Mouse (Mus musculus) forebrain, embryonic 16.5 days (tissue): Measurements from ENCODE around the gene Prap1. TPM values are rescaled to one million over a fixed set of nuclear protein-coding genes. Genes with fewer than 3 reads are reported as not detected.
A peak's percentile ranks its signal among the peaks of the same experiment; 100 is the strongest.

ENCODE experiments used
- ATAC-seq: fragments of 200-750 bp; cut with Nextera tagmentation; 2 replicates; pipeline ENCODE4 v1.8.0; 2017; ENCODE audit warnings: mild to moderate bottlenecking, moderate library complexity
- H3K27ac ChIP-seq: fragments of 300-500 bp; sonication (generic); 2 replicates; pipeline ENCODE4 v1.5.1; 2014; ENCODE audit warnings: low read length, control low read depth
- H3K27me3 ChIP-seq: fragments of 300-500 bp; sonication (generic); replicated peaks from 2 replicates; pipeline ENCODE4 v1.6.1; 2014; ENCODE audit warnings: low read length; ENCODE audit not compliant: control insufficient read depth, insufficient read depth
- H3K36me3 ChIP-seq: fragments of 300-500 bp; sonication (generic); 2 replicates; pipeline ENCODE4 v1.6.1; 2014; ENCODE audit not compliant: control insufficient read depth, insufficient read depth
- H3K4me1 ChIP-seq: fragments of 300-500 bp; sonication (generic); replicated peaks from 2 replicates; pipeline ENCODE4 v1.6.1; 2014; ENCODE audit warnings: low read length; ENCODE audit not compliant: control insufficient read depth, insufficient read depth
- H3K4me2 ChIP-seq: fragments of 300-500 bp; sonication (generic); 2 replicates; pipeline ENCODE4 v1.6.1; 2014; ENCODE audit warnings: mild to moderate bottlenecking, low read length, control low read depth
- H3K4me3 ChIP-seq: fragments of 300-500 bp; sonication (generic); replicated peaks from 2 replicates; pipeline ENCODE4 v1.5.1; 2014; ENCODE audit warnings: mild to moderate bottlenecking, low read length, control low read depth
- H3K9ac ChIP-seq: fragments of 300-500 bp; sonication (generic); replicated peaks from 2 replicates; pipeline ENCODE4 v1.6.1; 2014; ENCODE audit warnings: low read depth, low read length, control low read depth
- H3K9me3 ChIP-seq: fragments of 300-500 bp; sonication (generic); 2 replicates; pipeline ENCODE4 v1.6.1; 2016; ENCODE audit warnings: low read length; ENCODE audit not compliant: control insufficient read depth
- WGBS: fragments of 180-500 bp; shearing (Covaris S2); extraction: QIAGEN DNeasy Blood & Tissue Kit; methylation state at CpG from one replicate; pipeline ENCODE4 v1.1.7; 2014; 5-methylcytosine and 5-hydroxymethylcytosine counted together
- polyA plus RNA-seq: library from polyadenylated mRNA; unstranded; fragments of >200 nt; fragmentation: Nextera tagmentation; extraction: Ambion mirVana; gene quantifications from 2 replicates; pipeline ENCODE4 v1.2.1, GENCODE M21; 2015

Prap1 gene
- polyA plus RNA-seq, 1 experiment from 2014 or later = not detected

DNA sequence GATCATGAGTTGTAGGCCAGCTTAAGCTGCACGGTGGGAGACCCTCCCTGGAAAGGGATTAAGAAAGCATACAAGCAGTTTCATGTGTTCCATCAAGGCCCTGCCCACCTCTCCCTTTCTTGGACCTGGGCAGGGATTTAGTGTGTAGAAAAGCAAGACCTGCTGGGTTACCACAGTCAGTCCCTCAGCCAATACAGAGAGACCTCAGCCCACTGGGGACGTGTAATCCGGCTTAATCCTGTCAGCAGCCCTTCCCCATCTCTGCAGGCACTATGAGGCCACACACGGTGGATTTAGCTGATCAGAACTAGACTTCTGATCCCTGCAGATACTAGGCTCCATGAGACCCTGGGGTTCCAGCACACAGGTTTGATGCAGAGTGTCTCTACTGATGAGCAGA lies 33.6 kb upstream of the Prap1 start:
- no peak overlapping the region for H3K27ac ChIP-seq
- no peak overlapping the region for H3K9ac ChIP-seq

DNA sequence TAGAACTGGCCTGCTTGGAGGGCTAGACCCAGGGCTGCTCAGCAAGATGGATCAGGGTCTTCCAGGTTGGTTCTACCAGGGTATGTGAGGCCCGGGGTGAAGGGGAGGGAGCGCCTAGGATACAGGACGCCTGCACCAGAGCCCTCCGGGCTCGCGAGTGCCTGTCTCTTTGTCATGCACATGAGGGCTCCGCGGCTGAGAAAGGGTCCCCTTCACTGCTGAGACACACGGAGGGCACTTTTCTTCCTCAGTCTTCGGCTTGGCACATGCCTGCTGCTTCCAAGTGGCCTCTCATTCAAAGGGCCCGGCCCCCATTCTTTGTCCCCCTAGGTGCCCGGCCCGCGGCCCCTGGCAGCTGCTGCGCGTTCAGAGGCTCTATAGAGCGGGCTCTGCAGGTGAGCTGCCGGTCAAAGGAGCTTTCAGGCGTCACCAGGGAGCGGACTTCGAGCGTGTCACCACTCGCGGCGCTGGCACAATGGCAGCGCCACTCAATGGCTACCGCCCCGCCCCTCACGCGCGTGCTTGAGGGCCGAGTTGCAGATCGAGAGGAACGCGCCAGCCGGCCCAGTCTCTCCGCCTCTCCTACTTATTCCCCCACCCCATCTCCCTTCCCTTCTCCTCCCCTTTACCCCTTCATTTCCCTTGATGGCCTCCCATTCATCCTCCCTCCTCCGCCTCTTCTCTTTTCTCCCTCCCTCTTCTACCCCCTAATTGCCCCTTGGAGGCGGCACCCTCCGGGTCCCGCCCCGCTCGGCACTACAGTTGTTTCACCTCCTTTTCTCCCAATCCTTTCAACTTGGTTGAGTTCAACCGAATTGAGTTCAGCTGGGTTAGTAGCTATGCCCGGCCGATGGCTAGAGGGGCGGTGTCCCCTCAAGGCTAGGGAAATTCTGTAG lies 32.0 kb upstream of the Prap1 start:
- peaks cover 34% of the 10 kb centered on the region for H3K4me1 ChIP-seq
- under 1% methylated on average over 47 of the region's 47 CpGs for WGBS

More for the DNA sequence above, 33.6 kb upstream of the Prap1 start:
- Histone ChIP-seq H3K4me2 (no peak overlapping the region), H3K36me3 (no peaks in the 10 kb centered on the region), H3K9me3 (no peaks in the 10 kb centered on the region), H3K4me1 (peaks cover 34% of the 10 kb centered on the region), H3K27me3 (0 out of 2 replicates have a peak, but pooled peaks cover 5% of the 10 kb centered on the region), H3K4me3 (no peak overlapping the region)
- 30% methylated on average over 4 of the region's 4 CpGs for WGBS
- ATAC-seq = no peak

DNA sequence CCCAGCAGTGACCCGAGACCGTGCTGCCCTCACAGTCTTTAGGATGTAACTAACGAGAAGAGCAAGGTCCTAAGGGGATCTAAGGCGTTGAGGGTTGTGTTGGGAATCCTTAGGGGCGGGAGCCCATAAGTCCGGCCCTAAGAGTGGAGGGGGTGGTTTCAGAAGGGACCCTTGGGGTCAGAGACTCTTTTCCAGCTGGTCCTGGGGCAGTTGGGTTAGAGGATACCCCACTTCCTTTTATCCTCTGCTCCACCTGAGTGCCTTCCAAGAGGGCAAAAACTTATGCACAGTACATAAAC lies 31.4 kb upstream of the Prap1 start:
- Histone ChIP-seq H3K4me3 (peak overlapping the region; percentile 49), H3K27me3 (peaks cover 9% of the 10 kb centered on the region; the same call in 1 of the 2 replicates), H3K9me3 (no peaks in the 10 kb centered on the region), H3K27ac (peak overlapping the region; percentile 75), H3K9ac (peak overlapping the region; percentile 76), H3K4me1 (peaks cover 34% of the 10 kb centered on the region), H3K4me2 (peak overlapping the region; percentile 92), H3K36me3 (no peaks in the 10 kb centered on the region)
- no peak for ATAC-seq
- WGBS = 3% methylated on average over 6 of the region's 6 CpGs

More for the DNA sequence above, 32.0 kb upstream of the Prap1 start:
- Histone ChIP-seq H3K4me2 (peak overlapping the region; percentile 92), H3K9me3 (no peaks in the 10 kb centered on the region), H3K36me3 (no peaks in the 10 kb centered on the region), H3K27ac (peak overlapping the region; percentile 75), H3K4me3 (peak overlapping the region; percentile 49), H3K27me3 (peaks cover 9% of the 10 kb centered on the region; the same call in 1 of the 2 replicates), H3K9ac (peak overlapping the region; percentile 76)
- peak; percentile 66 for ATAC-seq

DNA sequence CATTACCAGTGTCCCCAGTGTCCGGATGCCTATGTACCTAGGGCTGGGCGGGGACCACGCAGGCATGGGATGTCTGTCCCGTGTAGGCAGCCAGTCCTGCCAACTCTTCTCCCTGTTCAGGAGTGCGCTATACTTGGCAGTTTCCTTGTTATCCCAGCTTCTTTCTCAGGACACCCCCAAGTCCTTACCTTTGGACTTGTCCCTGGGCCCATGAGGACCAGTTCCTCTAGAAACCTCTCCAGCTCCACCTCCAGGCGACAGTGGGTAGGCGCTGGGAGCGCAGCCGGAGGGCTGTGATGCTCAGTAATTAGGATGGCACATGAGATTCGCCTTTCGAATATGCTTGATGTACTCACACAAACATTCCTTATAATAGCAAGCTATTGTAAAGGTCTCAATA lies 30.9 kb upstream of the Prap1 start:
- H3K27ac ChIP-seq = no peak overlapping the region

DNA sequence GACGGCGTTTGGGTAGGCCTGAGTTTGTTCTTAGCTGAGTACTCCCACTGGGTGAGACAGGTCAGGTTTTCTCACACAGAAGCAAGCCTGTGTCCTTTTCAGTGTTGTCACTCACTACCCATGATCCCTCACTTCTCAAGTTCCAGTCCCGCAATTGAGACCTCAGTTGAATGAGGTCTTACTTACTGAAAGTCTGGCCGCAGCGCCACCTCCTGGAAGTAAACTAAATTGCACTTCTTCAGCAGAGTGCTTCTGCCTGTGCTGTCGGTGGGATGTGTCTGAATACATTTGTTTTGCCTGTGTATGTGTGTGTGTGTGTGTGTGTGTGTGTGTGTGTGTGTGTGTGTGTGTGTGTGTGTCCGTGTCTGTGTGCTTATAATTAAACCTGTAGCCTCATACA lies 30.1 kb upstream of the Prap1 start:
- H3K4me3 ChIP-seq = no peak overlapping the region
- no peak overlapping the region for H3K4me2 ChIP-seq
- peaks cover 12% of the 10 kb centered on the region; the same call in 1 of the 2 replicates for H3K27me3 ChIP-seq
- H3K9me3 ChIP-seq = no peaks in the 10 kb centered on the region
- H3K27ac ChIP-seq = no peak overlapping the region
- no peak for ATAC-seq
- peaks cover 28% of the 10 kb centered on the region for H3K4me1 ChIP-seq
- no peak overlapping the region for H3K9ac ChIP-seq
- 19% methylated on average over 7 of the region's 7 CpGs for WGBS
- no peaks in the 10 kb centered on the region for H3K36me3 ChIP-seq

More for the DNA sequence above, 30.9 kb upstream of the Prap1 start:
- no peak overlapping the region for H3K4me2 ChIP-seq
- H3K36me3 ChIP-seq = no peaks in the 10 kb centered on the region
- peaks cover 10% of the 10 kb centered on the region; the same call in 1 of the 2 replicates for H3K27me3 ChIP-seq
- H3K9ac ChIP-seq = no peak overlapping the region
- 13% methylated on average over 11 of the region's 11 CpGs for WGBS
- no peak overlapping the region for H3K4me3 ChIP-seq
- no peaks in the 10 kb centered on the region for H3K9me3 ChIP-seq
- peaks cover 33% of the 10 kb centered on the region for H3K4me1 ChIP-seq
- no peak for ATAC-seq

DNA sequence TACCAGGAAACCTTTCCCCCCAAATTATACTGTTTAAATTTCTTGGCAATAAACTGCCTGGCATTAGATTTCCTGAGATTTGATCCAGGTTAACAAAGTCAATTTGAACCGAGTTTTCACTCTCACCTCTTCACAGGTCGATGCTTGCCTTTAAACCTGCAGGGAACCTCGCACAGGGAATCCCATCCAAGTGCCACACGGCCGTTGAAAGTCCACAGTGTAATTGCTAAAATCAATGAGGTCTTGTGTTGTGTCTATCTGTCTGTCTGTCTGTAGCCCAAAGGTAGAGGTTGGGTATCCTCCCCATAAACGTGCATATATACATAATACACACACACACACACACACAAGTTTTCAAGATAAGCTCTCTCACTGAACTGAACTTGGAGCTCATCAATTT lies 25.8 kb upstream of the Prap1 start:
- H3K9me3 ChIP-seq = no peaks in the 10 kb centered on the region
- H3K9ac ChIP-seq = no peak overlapping the region
- no peak overlapping the region for H3K4me3 ChIP-seq
- no peak for ATAC-seq
- H3K27ac ChIP-seq = no peak overlapping the region
- H3K36me3 ChIP-seq = no peaks in the 10 kb centered on the region
- H3K4me1 ChIP-seq = no peaks in the 10 kb centered on the region; the same call in 1 of the 2 replicates
- H3K4me2 ChIP-seq = no peak overlapping the region
- 74% methylated on average over 6 of the region's 6 CpGs for WGBS
- H3K27me3 ChIP-seq = peaks cover 15% of the 10 kb centered on the region

DNA sequence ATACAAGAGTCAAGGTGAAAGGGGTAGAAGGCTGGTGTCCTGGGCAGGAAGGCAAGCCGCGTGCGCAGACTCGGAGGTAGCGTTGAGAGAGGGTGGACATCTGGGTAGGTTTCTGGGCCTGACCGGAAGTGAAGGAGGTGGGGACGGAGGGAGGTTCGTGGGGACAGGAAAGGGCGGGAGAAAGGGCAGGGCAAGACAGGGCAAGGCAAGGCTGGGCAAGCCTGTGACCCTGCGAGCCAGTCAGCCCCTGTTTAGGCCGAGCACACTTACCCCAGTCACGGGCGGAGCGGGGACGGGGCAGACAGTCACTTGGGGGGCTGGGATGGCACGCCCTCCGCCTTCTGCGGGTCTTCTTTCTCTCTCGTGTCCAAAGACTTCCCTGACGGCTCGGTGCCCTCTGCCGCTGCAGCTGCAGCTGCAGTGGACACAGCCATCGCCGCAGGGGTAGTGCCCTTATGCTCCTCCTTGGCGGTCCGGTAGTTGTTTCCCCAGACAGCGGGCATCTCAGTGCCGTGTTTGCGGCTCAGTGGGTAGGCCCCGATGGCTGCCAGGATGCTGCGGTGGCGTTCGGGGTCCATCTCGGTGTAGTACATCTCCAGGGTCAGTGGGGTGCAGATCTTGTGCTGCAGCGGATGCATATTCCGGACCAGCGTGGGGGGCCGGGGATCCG lies 23.0 kb upstream of the Prap1 start:
- no peak overlapping the region for H3K9ac ChIP-seq

DNA sequence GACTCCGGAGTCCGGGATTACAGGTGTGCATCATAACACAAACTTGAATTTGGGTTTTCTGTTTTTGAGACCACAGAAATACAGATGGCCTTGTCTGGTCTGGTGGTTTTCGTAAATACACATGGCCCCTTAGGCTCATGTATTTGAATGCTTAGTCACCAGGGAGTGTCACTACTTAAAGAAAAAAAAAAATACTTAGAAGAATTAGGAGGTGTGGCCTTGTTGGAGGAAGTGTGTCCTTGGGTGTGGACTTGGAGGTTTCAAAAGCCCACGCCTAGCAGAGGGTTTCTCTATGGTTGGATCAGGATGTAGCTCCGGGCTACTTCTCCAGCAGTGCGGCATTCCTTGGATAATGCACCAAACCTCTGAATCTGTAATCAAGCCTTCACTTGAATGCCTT lies 15.5 kb upstream of the Prap1 start:
- H3K9me3 ChIP-seq = no peaks in the 10 kb centered on the region
- H3K4me2 ChIP-seq = no peak overlapping the region
- no peak overlapping the region for H3K9ac ChIP-seq
- H3K27me3 ChIP-seq = 0 out of 2 replicates have a peak, but pooled peaks cover 2% of the 10 kb centered on the region
- H3K36me3 ChIP-seq = no peaks in the 10 kb centered on the region
- H3K27ac ChIP-seq = no peak overlapping the region
- ATAC-seq = no peak
- 75% methylated on average over 6 of the region's 6 CpGs for WGBS
- H3K4me3 ChIP-seq = no peak overlapping the region
- peaks cover 29% of the 10 kb centered on the region for H3K4me1 ChIP-seq

More for the DNA sequence above, 23.0 kb upstream of the Prap1 start:
- no peak for ATAC-seq
- 34% methylated on average over 35 of the region's 39 CpGs for WGBS
- no peak overlapping the region for H3K4me3 ChIP-seq
- peaks cover 13% of the 10 kb centered on the region for H3K27me3 ChIP-seq
- no peaks in the 10 kb centered on the region for H3K9me3 ChIP-seq
- H3K4me1 ChIP-seq = no peaks in the 10 kb centered on the region; the same call in 1 of the 2 replicates
- peak overlapping the region; percentile 9; the same call in 1 of the 2 replicates for H3K4me2 ChIP-seq
- no peaks in the 10 kb centered on the region for H3K36me3 ChIP-seq
- no peak overlapping the region for H3K27ac ChIP-seq

DNA sequence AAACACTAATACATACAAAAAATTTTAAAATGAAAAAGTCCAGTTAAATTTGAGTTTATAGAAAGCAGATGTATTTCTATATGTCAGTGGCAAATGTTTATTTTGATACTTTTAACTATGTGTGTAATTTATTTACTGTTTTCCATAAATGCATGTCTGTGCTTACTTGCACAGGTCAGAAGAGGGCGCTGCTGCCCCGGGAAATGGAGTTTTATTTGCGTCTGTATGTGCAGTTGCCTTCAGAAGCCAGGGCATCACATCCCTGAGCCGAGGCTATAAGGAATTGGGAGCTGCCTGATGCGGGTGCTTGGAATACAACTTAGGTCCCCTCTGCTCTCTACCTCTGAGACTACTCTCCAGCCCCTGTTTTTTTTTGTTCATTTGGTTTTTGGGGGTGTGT lies 14.5 kb upstream of the Prap1 start:
- no peaks in the 10 kb centered on the region for H3K36me3 ChIP-seq
- peaks cover 29% of the 10 kb centered on the region for H3K4me1 ChIP-seq
- no peak overlapping the region for H3K4me3 ChIP-seq
- H3K9me3 ChIP-seq = no peaks in the 10 kb centered on the region
- no peaks in the 10 kb centered on the region for H3K27me3 ChIP-seq
- 5% methylated on average over 5 of the region's 5 CpGs for WGBS
- H3K9ac ChIP-seq = no peak overlapping the region
- no peak for ATAC-seq
- H3K27ac ChIP-seq = no peak overlapping the region
- H3K4me2 ChIP-seq = no peak overlapping the region
